Mouse (Mus musculus) lung, embryonic 14.5 days (tissue): ENCODE measurements at regions not wholly inside any gene's neighbourhood (a gene's known extent, or its start where the extent isn't known, plus 50 kb on each side); places are given as distances from the start of the nearest gene placed in this dataset.
A peak's percentile ranks its signal among the peaks of the same experiment; 100 is the strongest.

Experiments used
- ATAC-seq: fragments of 200-750 bp; cut with Nextera tagmentation; 2 replicates; pipeline ENCODE4 v1.8.0; 2017; ENCODE audit warnings: mild to moderate bottlenecking, moderate TSS enrichment, moderate library complexity; ENCODE audit not compliant: insufficient read depth
- DNase-seq: peaks from one replicate; pipeline ENCODE4 v3.0.0-alpha.2; 2015
- H3K27ac ChIP-seq: fragments of 300-500 bp; sonication (generic); 2 replicates; pipeline ENCODE4 v1.5.1; 2014; ENCODE audit warnings: low read depth, mild to moderate bottlenecking, moderate library complexity
- H3K27me3 ChIP-seq: fragments of 300-500 bp; sonication (generic); 2 replicates; pipeline ENCODE4 v1.6.1; 2014; ENCODE audit warnings: low read length, control low read depth; ENCODE audit not compliant: insufficient read depth
- H3K36me3 ChIP-seq: fragments of 300-500 bp; sonication (generic); 2 replicates; pipeline ENCODE4 v1.6.1; 2014; ENCODE audit warnings: control low read depth; ENCODE audit not compliant: insufficient read depth
- H3K4me1 ChIP-seq: fragments of 300-500 bp; sonication (generic); 2 replicates; pipeline ENCODE4 v1.6.1; 2014; ENCODE audit warnings: antibody characterized with exemption, control low read depth; ENCODE audit not compliant: insufficient read depth
- H3K4me2 ChIP-seq: fragments of 300-500 bp; sonication (generic); 2 replicates; pipeline ENCODE4 v1.6.1; 2014; ENCODE audit warnings: mild to moderate bottlenecking
- H3K4me3 ChIP-seq: fragments of 300-500 bp; sonication (generic); 2 replicates; pipeline ENCODE4 v1.5.1; 2014; ENCODE audit warnings: low read depth, low read length
- H3K9ac ChIP-seq: fragments of 300-500 bp; sonication (generic); 2 replicates; pipeline ENCODE4 v1.6.1; 2014
- H3K9me3 ChIP-seq: fragments of 300-500 bp; sonication (generic); 2 replicates; pipeline ENCODE4 v1.6.1; 2016; ENCODE audit warnings: low read depth, low read length, control low read depth
- CTCF ChIP-seq: IDR thresholded peaks from 2 replicates; pipeline ENCODE4 v1.5.1; 2016; ENCODE audit warnings: antibody characterized with exemption, low read depth
- WGBS: fragments of 180-500 bp; shearing (Covaris S2); extraction: QIAGEN DNeasy Blood & Tissue Kit; methylation state at CpG from one replicate; pipeline ENCODE4 v1.1.7; 2014; 5-methylcytosine and 5-hydroxymethylcytosine counted together

- no peak for TF ChIP-seq CTCF
- Histone ChIP-seq H3K27me3 (no peaks in the 10 kb centered on the region), H3K9ac (no peak overlapping the region), H3K4me3 (no peak overlapping the region), H3K4me2 (no peak overlapping the region), H3K36me3 (no peaks in the 10 kb centered on the region), H3K4me1 (no peaks in the 10 kb centered on the region), H3K9me3 (no peaks in the 10 kb centered on the region), H3K27ac (no peak overlapping the region)
- DNase-seq (no peak), ATAC-seq (peak; percentile 49; the same call in 1 of the 2 replicates)
- 73% methylated on average over 4 of the region's 4 CpGs for WGBS
Observed at GRCm38 (mm10) chr14:31969531-31969930, 59.3 kb upstream of the Galnt15 start.

DNA sequence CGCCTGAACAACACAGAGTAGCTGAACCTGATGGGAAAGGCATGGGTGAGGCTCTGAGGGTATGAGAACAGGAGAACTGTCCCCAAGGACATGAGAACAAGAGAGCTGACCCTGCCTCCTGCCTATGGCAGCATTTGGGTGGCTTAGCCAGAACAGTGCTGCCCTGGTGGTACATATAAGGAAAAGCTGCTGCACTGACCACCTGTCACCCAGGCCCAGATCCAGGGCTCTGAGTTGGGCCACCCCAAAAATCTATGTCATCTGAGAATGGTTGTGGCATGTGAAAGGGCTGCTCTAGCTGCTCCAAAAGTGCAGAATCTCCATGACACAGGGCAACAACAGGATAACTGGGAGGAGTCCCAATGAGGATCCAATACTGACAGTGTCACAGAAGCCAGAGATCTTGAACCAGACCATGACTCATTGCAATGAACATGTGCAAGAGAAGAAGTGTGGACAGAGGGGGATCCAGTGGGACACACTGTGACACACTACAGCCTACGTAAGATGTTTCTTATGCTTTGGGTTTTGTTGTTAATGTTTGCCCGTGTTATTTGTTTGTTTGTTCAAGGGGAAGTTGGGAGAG is 58.5 kb upstream of the Galnt15 start:
- TF ChIP-seq CTCF, result no peak
- Histone ChIP-seq H3K27ac (no peak overlapping the region), H3K27me3 (no peaks in the 10 kb centered on the region), H3K4me3 (no peak overlapping the region), H3K9me3 (no peaks in the 10 kb centered on the region), H3K4me1 (no peaks in the 10 kb centered on the region), H3K9ac (no peak overlapping the region), H3K36me3 (no peaks in the 10 kb centered on the region), H3K4me2 (no peak overlapping the region)
- DNase-seq (no peak), ATAC-seq (no peak)
- WGBS, result 67% methylated on average over 3 of the region's 3 CpGs

DNA sequence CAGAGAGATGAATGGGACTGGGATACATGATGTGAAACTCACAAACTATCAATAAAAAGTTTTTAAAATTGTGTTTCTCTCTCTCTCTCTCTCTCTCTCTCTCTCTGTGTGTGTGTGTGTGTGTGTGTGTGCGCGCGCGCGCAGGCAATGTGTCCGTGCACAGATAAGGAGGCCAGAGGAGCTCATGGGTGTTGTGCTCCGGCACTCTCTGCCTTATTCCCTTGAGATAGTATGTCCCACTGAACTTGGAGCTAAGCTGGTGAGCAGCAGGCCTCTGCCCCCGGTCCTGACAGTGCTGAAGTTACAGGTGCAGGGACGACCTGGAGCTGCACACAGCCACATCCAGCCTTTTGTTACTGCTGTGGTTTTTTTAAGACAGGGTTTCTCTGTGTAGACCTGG is 57.9 kb upstream of the Galnt15 start:
- H3K27me3 ChIP-seq, result no peaks in the 10 kb centered on the region
- H3K4me2 ChIP-seq, result no peak overlapping the region
- H3K36me3 ChIP-seq, result no peaks in the 10 kb centered on the region
- ATAC-seq (peak; percentile 28; the same call in 1 of the 2 replicates), DNase-seq (no peak)
- no peaks in the 10 kb centered on the region for H3K9me3 ChIP-seq
- WGBS, result 75% methylated on average over 9 of the region's 9 CpGs
- H3K4me3 ChIP-seq, result no peak overlapping the region
- H3K4me1 ChIP-seq, result no peaks in the 10 kb centered on the region
- peak overlapping the region; percentile 16; the same call in 1 of the 2 replicates for H3K27ac ChIP-seq
- no peak for TF ChIP-seq CTCF
- H3K9ac ChIP-seq, result no peak overlapping the region

DNA sequence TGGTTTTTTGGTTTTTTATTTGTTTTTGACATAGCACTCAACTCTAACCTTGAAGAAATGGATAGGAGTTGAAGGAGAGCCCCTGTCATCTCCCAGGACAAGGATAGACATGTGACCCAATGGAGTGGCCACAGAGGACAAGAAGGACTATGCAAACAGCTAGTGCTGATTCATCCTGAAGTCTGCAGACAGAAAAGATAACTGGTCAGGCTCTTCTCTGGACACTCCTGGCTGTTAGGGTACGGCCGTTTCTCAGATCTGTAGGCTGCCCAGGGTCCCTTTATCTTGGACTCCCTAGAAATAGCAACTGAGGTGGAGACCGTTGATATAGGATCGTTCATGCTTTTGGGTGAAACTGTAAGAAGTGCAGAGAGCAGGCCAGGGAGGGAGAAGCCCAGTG is 55.1 kb upstream of the Galnt15 start:
- H3K27ac ChIP-seq, result no peak overlapping the region; the same call in 1 of the 2 replicates
- 69% methylated on average over 4 of the region's 4 CpGs for WGBS
- H3K4me3 ChIP-seq, result no peak overlapping the region
- no peaks in the 10 kb centered on the region for H3K4me1 ChIP-seq
- H3K9ac ChIP-seq, result no peak overlapping the region
- no peak overlapping the region for H3K4me2 ChIP-seq
- DNase-seq (no peak), ATAC-seq (no peak)
- no peak for TF ChIP-seq CTCF
- no peaks in the 10 kb centered on the region for H3K36me3 ChIP-seq
- no peaks in the 10 kb centered on the region for H3K27me3 ChIP-seq
- no peaks in the 10 kb centered on the region for H3K9me3 ChIP-seq

GRCm38 (mm10) chr14:31978196-31978595 is 50.6 kb upstream of the Galnt15 start:
- 75% methylated on average over 4 of the region's 4 CpGs for WGBS
- no peaks in the 10 kb centered on the region for H3K4me1 ChIP-seq
- no peak for TF ChIP-seq CTCF

GRCm38 (mm10) chr14:31978690-31979089 is 50.1 kb upstream of the Galnt15 start:
- 53% methylated on average over 3 of the region's 3 CpGs for WGBS
- Histone ChIP-seq H3K27me3 (no peaks in the 10 kb centered on the region), H3K36me3 (no peaks in the 10 kb centered on the region), H3K27ac (no peak overlapping the region), H3K9me3 (no peaks in the 10 kb centered on the region), H3K4me2 (no peak overlapping the region), H3K4me1 (no peaks in the 10 kb centered on the region), H3K9ac (no peak overlapping the region), H3K4me3 (no peak overlapping the region)
- DNase-seq (no peak), ATAC-seq (no peak)
- no peak for TF ChIP-seq CTCF

More at GRCm38 (mm10) chr14:31978196-31978595, 50.6 kb upstream of the Galnt15 start:
- no peak for DNase-seq
- Histone ChIP-seq H3K9me3 (no peaks in the 10 kb centered on the region), H3K4me3 (no peak overlapping the region), H3K27ac (no peak overlapping the region), H3K27me3 (no peaks in the 10 kb centered on the region), H3K4me2 (no peak overlapping the region), H3K9ac (no peak overlapping the region), H3K36me3 (no peaks in the 10 kb centered on the region)
- ATAC-seq, result no peak
